Mouse (Mus musculus) forebrain, embryonic 13.5 days (tissue): ENCODE data around the gene Zfp61. TPM values are rescaled to one million over a fixed set of nuclear protein-coding genes. Genes with fewer than 3 reads are reported as not detected.

ENCODE experiments used
- ATAC-seq: fragments of 200-750 bp; cut with Nextera tagmentation; 2 replicates; pipeline ENCODE4 v1.8.0; 2017
- H3K27ac ChIP-seq: fragments of 300-500 bp; sonication (generic); 2 replicates; pipeline ENCODE4 v1.5.1; 2015; ENCODE audit warnings: inconsistent platforms, mild to moderate bottlenecking, moderate library complexity
- H3K27me3 ChIP-seq: fragments of 300-500 bp; sonication (generic); 2 replicates; pipeline ENCODE4 v1.6.1; 2015; ENCODE audit warnings: mild to moderate bottlenecking, inconsistent platforms
- H3K36me3 ChIP-seq: fragments of 300-500 bp; sonication (generic); 2 replicates; pipeline ENCODE4 v1.6.1; 2015; ENCODE audit warnings: mild to moderate bottlenecking, inconsistent platforms; ENCODE audit not compliant: poor library complexity, severe bottlenecking
- H3K4me1 ChIP-seq: fragments of 300-500 bp; sonication (generic); 2 replicates; pipeline ENCODE4 v1.6.1; 2015; ENCODE audit warnings: inconsistent platforms
- H3K4me2 ChIP-seq: fragments of 300-500 bp; sonication (generic); 2 replicates; pipeline ENCODE4 v1.6.1; 2015; ENCODE audit warnings: inconsistent platforms, mild to moderate bottlenecking, moderate library complexity
- H3K4me3 ChIP-seq: fragments of 300-500 bp; sonication (generic); 2 replicates; pipeline ENCODE4 v1.5.1; 2015; ENCODE audit warnings: mild to moderate bottlenecking, inconsistent platforms
- H3K9ac ChIP-seq: fragments of 300-500 bp; sonication (generic); 2 replicates; pipeline ENCODE4 v1.6.1; 2015; ENCODE audit warnings: mild to moderate bottlenecking, inconsistent platforms
- H3K9me3 ChIP-seq: fragments of 300-500 bp; sonication (generic); replicated peaks from 2 replicates; pipeline ENCODE4 v1.6.1; 2016; ENCODE audit warnings: inconsistent platforms
- WGBS: fragments of 180-500 bp; shearing (Covaris S2); methylation state at CpG from one replicate; pipeline ENCODE4 v1.1.7; 2015; 5-methylcytosine and 5-hydroxymethylcytosine counted together
- polyA plus RNA-seq: library from polyadenylated mRNA; unstranded; fragments of >200 nt; fragmentation: Nextera tagmentation; extraction: Ambion mirVana; gene quantifications from 2 replicates; pipeline ENCODE4 v1.2.1, GENCODE M21; 2015

Gene Zfp61
- polyA plus RNA-seq = 44.0 and 46.2 TPM in 2 replicates

GRCm38 (mm10) chr7:24300771-24301282 is at the start of gene Zfp61:
Gene Zfp61, minus strand, starts transcription at chr7:24301232.
- peak within 1 kb of the TSS; percentile 86 for H3K9ac ChIP-seq
- peaks cover 22% of the 10 kb centered on the region for H3K4me1 ChIP-seq
- H3K4me3 ChIP-seq = peak within 1 kb of the TSS; percentile 69
- H3K9me3 ChIP-seq = no peaks in the 10 kb centered on the region
- H3K4me2 ChIP-seq = peak within 1 kb of the TSS; percentile 88
- no peaks in the 10 kb centered on the region for H3K27me3 ChIP-seq
- ATAC-seq = peak; percentile 75
- peak within 1 kb of the TSS; percentile 93 for H3K27ac ChIP-seq
- WGBS = 1% methylated on average over 13 of the region's 13 CpGs
- H3K36me3 ChIP-seq = peaks cover 51% of the 10 kb centered on the region

GRCm38 (mm10) chr7:24348896-24349295 is 47.9 kb upstream of the Zfp61 start, which contains the start of gene Lypd5:
Gene Lypd5, plus strand, starts transcription at chr7:24349196.
- Histone ChIP-seq H3K27me3 (peaks cover 4% of the 10 kb centered on the region; the same call in 1 of the 2 replicates), H3K36me3 (no peaks in the 10 kb centered on the region), H3K4me1 (no peaks in the 10 kb centered on the region), H3K4me3 (no peak within 1 kb of the TSS), H3K9me3 (no peaks in the 10 kb centered on the region; the same call in 1 of the 2 replicates), H3K27ac (no peak within 1 kb of the TSS), H3K9ac (no peak within 1 kb of the TSS), H3K4me2 (no peak within 1 kb of the TSS)
- WGBS = 34% methylated on average over 6 of the region's 6 CpGs
- ATAC-seq = no peak

- Histone ChIP-seq H3K4me2 (no peak overlapping the region), H3K4me1 (no peaks in the 10 kb centered on the region), H3K27ac (no peak overlapping the region), H3K9ac (no peak overlapping the region), H3K9me3 (no peaks in the 10 kb centered on the region), H3K36me3 (no peaks in the 10 kb centered on the region), H3K27me3 (no peaks in the 10 kb centered on the region), H3K4me3 (no peak overlapping the region)
- no peak for ATAC-seq
- 66% methylated on average over 5 of the region's 5 CpGs for WGBS
Observed at GRCm38 (mm10) chr7:24346444-24346843, 45.4 kb upstream of the Zfp61 start.

- no peak overlapping the region for H3K4me2 ChIP-seq
- ATAC-seq = no peak
- H3K9ac ChIP-seq = no peak overlapping the region
- H3K27me3 ChIP-seq = no peaks in the 10 kb centered on the region
- H3K36me3 ChIP-seq = no peaks in the 10 kb centered on the region
- H3K9me3 ChIP-seq = no peaks in the 10 kb centered on the region
- no peaks in the 10 kb centered on the region for H3K4me1 ChIP-seq
- WGBS = 74% methylated on average over 7 of the region's 7 CpGs
- H3K4me3 ChIP-seq = no peak overlapping the region
- H3K27ac ChIP-seq = no peak overlapping the region
Observed at GRCm38 (mm10) chr7:24343701-24344272, 42.8 kb upstream of the Zfp61 start.

- Histone ChIP-seq H3K9me3 (no peaks in the 10 kb centered on the region), H3K9ac (no peak overlapping the region), H3K27me3 (peaks cover 15% of the 10 kb centered on the region), H3K4me3 (no peak overlapping the region), H3K4me2 (no peak overlapping the region), H3K36me3 (no peaks in the 10 kb centered on the region), H3K27ac (no peak overlapping the region), H3K4me1 (no peaks in the 10 kb centered on the region)
- WGBS = 44% methylated on average over 2 of the region's 2 CpGs
- ATAC-seq = no peak
Observed at GRCm38 (mm10) chr7:24338241-24338640, 37.2 kb upstream of the Zfp61 start.

- no peaks in the 10 kb centered on the region for H3K9me3 ChIP-seq
- ATAC-seq = no peak
- no peak overlapping the region for H3K4me3 ChIP-seq
- WGBS = 6% methylated on average over 5 of the region's 5 CpGs
- no peak overlapping the region for H3K27ac ChIP-seq
- H3K36me3 ChIP-seq = no peaks in the 10 kb centered on the region
- no peak overlapping the region for H3K9ac ChIP-seq
- H3K4me1 ChIP-seq = no peaks in the 10 kb centered on the region
- no peak overlapping the region for H3K4me2 ChIP-seq
- peaks cover 21% of the 10 kb centered on the region for H3K27me3 ChIP-seq
Observed at GRCm38 (mm10) chr7:24335699-24336309, 34.8 kb upstream of the Zfp61 start.

- Histone ChIP-seq H3K27me3 (peaks cover 21% of the 10 kb centered on the region), H3K9ac (no peak within 1 kb of the TSS), H3K4me3 (no peak within 1 kb of the TSS), H3K4me1 (no peaks in the 10 kb centered on the region), H3K27ac (no peak within 1 kb of the TSS), H3K4me2 (no peak within 1 kb of the TSS), H3K36me3 (no peaks in the 10 kb centered on the region), H3K9me3 (no peaks in the 10 kb centered on the region)
- ATAC-seq = no peak
- WGBS = 59% methylated on average over 49 of the region's 49 CpGs
Observed at GRCm38 (mm10) chr7:24333304-24333986, 32.4 kb upstream of the Zfp61 start, which contains the start of gene Tescl. Gene Tescl, minus strand, starts transcription at chr7:24333936.

- H3K27me3 ChIP-seq = no peaks in the 10 kb centered on the region
- 89% methylated on average over 14 of the region's 14 CpGs for WGBS
- no peak overlapping the region for H3K27ac ChIP-seq
- peaks cover 11% of the 10 kb centered on the region for H3K9me3 ChIP-seq
- H3K4me2 ChIP-seq = no peak overlapping the region
- no peak overlapping the region for H3K9ac ChIP-seq
- no peaks in the 10 kb centered on the region for H3K36me3 ChIP-seq
- no peak overlapping the region for H3K4me3 ChIP-seq
- H3K4me1 ChIP-seq = peaks cover 15% of the 10 kb centered on the region
- ATAC-seq = no peak
Observed at GRCm38 (mm10) chr7:24327281-24327975, 26.4 kb upstream of the Zfp61 start.

- H3K9ac ChIP-seq = peak overlapping the region; percentile 55
- peak; percentile 76; the same call in 1 of the 2 replicates for ATAC-seq
- peaks cover 11% of the 10 kb centered on the region for H3K9me3 ChIP-seq
- H3K4me1 ChIP-seq = peaks cover 15% of the 10 kb centered on the region
- peak overlapping the region; percentile 34 for H3K4me3 ChIP-seq
- H3K4me2 ChIP-seq = peak overlapping the region; percentile 62
- H3K36me3 ChIP-seq = no peaks in the 10 kb centered on the region
- H3K27me3 ChIP-seq = no peaks in the 10 kb centered on the region
- peak overlapping the region; percentile 40; the same call in 1 of the 2 replicates for H3K27ac ChIP-seq
- 38% methylated on average over 20 of the region's 20 CpGs for WGBS
Observed at GRCm38 (mm10) chr7:24326273-24327135, 25.5 kb upstream of the Zfp61 start.

- WGBS = 6% methylated on average over 13 of the region's 13 CpGs
- Histone ChIP-seq H3K9me3 (peaks cover 11% of the 10 kb centered on the region), H3K4me2 (peak overlapping the region; percentile 62), H3K4me3 (peak overlapping the region; percentile 34), H3K27ac (peak overlapping the region; percentile 40), H3K4me1 (peaks cover 15% of the 10 kb centered on the region), H3K27me3 (no peaks in the 10 kb centered on the region), H3K36me3 (no peaks in the 10 kb centered on the region), H3K9ac (peak overlapping the region; percentile 55)
- peak; percentile 80; the same call in 1 of the 2 replicates for ATAC-seq
Observed at GRCm38 (mm10) chr7:24325675-24326128, 24.7 kb upstream of the Zfp61 start.

GRCm38 (mm10) chr7:24325197-24325596 is 24.2 kb upstream of the Zfp61 start:
- Histone ChIP-seq H3K27me3 (no peaks in the 10 kb centered on the region), H3K27ac (peak overlapping the region; percentile 40; the same call in 1 of the 2 replicates), H3K4me3 (no peak overlapping the region), H3K9ac (0 out of 2 replicates have a peak overlapping the region, but pooled peaks have one; percentile 55), H3K4me2 (peak overlapping the region; percentile 62), H3K4me1 (peaks cover 15% of the 10 kb centered on the region), H3K36me3 (no peaks in the 10 kb centered on the region), H3K9me3 (peaks cover 11% of the 10 kb centered on the region)
- ATAC-seq = no peak
- WGBS = 67% methylated on average over 6 of the region's 6 CpGs
